ENCODE assay signal across 27 mouse cellular contexts in genomic region chr2:178680368-178680767, GRCm38 (mm10).
DNase-seq lines count a peak whose midpoint lies in the region; TF ChIP-seq lines count a peak whose summit lies in the region.
"Had no signal": no experiment of that assay in that cellular context is flagged by ENCODE, and none has a peak within 500 bp of the region (broad histone marks: within the 10 kb centered on the region; RNA-seq: fewer than 3 reads in every experiment).

No protein-coding gene starts in this region.

- H3K36me3 ChIP-seq in kidney, adult 2 months (ENCODE audit: control insufficient read depth, insufficient read depth, low read length) = no peaks in the 10 kb centered on the region
- H3K36me3 ChIP-seq: hindbrain, embryonic 10.5 days; limb, embryonic 13.5 days; liver, embryonic 12.5 days; midbrain, embryonic 12.5 days; neural tube, embryonic 12.5 days had no signal

- TF ChIP-seq POLR2A in kidney, adult 2 months (IDR thresholded peaks at IDR 0.05; ENCODE audit: low read depth, low read length) = no peak

- no peaks in the 10 kb centered on the region for H3K27me3 ChIP-seq in kidney, adult 2 months (replicated peaks; ENCODE audit: control insufficient read depth, insufficient read depth, low read length)
- H3K27me3 ChIP-seq: limb, embryonic 13.5 days; liver, embryonic 12.5 days; midbrain, embryonic 12.5 days; neural tube, embryonic 12.5 days; Patski had no signal

- WGBS in kidney, adult 2 months = 33% methylated on average over 3 of the region's 3 CpGs

- TF ChIP-seq CTCF in kidney, adult 2 months (conservative IDR thresholded peaks at IDR 0.05; ENCODE audit: insufficient read depth, insufficient read length, low read depth, low read length) = no peak

- no peak overlapping the region for H3K27ac ChIP-seq in kidney, adult 2 months (ENCODE audit: insufficient read depth, low read depth, low read length)
- H3K27ac ChIP-seq: forebrain, embryonic 13.5 days; hindbrain, embryonic 10.5 days; left cerebral cortex, adult 2 months; limb, embryonic 13.5 days; liver, embryonic 12.5 days; midbrain, embryonic 12.5 days; neural tube, embryonic 12.5 days had no signal

- H3K4me3 ChIP-seq in kidney, adult 2 months (ENCODE audit: insufficient read depth, low read depth, low read length) = no peak overlapping the region
- H3K4me3 ChIP-seq: forebrain, embryonic 13.5 days; hindbrain, embryonic 10.5 days; left cerebral cortex, adult 2 months; limb, embryonic 13.5 days; liver, embryonic 12.5 days; megakaryocyte, embryonic 14.5 days; midbrain, embryonic 12.5 days; myocyte; neural tube, embryonic 12.5 days had no signal

- no peaks in the 10 kb centered on the region for H3K4me1 ChIP-seq in kidney, adult 2 months (ENCODE audit: control insufficient read depth, insufficient read depth, low read length)
- H3K4me1 ChIP-seq: megakaryocyte, embryonic 14.5 days had no signal

- peak; percentile 26 for DNase-seq in adrenal gland, adult 8-10 months
- DNase-seq in adrenal gland, postnatal 4 days (ENCODE audit: low spot score in 2 of 2) = no peak
- DNase-seq in kidney, adult 2 months = peak; percentile 53
- no peak for DNase-seq in kidney, postnatal 14 days
- peak; percentile 41 for DNase-seq in retina, postnatal 1 day
- DNase-seq in retina, embryonic 14.5 days (ENCODE audit: low spot score) = no peak
- DNase-seq in urinary bladder, postnatal 10 days (ENCODE audit: low spot score) = no peak
- DNase-seq: cerebellum, adult 8-10 months; cerebellum, postnatal 36 days; heart, postnatal 14 days; kidney, adult 8-10 months; kidney, postnatal 10 days; lung, adult 18-20 months; lung, postnatal 4 days; right cerebral cortex, postnatal 25 days; spleen, adult 18-20 months; thymus, postnatal 14 days had no signal

Comparison
In these comparisons a context has a peak if more than half of its experiments do, and no peak if none do; other contexts are left out.
1. DNase-seq: peak in adrenal gland, adult 8-10 months (single experiment), kidney, adult 2 months (single experiment) and retina, postnatal 1 day (single experiment); none in adrenal gland, postnatal 4 days (0 of 2), kidney, postnatal 14 days (single experiment), retina, embryonic 14.5 days (single experiment) and urinary bladder, postnatal 10 days (single experiment).